Mouse (Mus musculus): ENCODE results near the gene Incenp. TPM values are rescaled to one million over a fixed set of nuclear protein-coding genes. Genes with fewer than 3 reads are reported as not detected.

Gene Incenp
- 6.2 and 15.9 TPM in 2 replicates for total RNA-seq (2014; rRNA removed)
- 12.3 and 19.4 TPM in 2 replicates for polyA plus RNA-seq (2015; fragmentation: Nextera tagmentation; extraction: Ambion mirVana)

DNA sequence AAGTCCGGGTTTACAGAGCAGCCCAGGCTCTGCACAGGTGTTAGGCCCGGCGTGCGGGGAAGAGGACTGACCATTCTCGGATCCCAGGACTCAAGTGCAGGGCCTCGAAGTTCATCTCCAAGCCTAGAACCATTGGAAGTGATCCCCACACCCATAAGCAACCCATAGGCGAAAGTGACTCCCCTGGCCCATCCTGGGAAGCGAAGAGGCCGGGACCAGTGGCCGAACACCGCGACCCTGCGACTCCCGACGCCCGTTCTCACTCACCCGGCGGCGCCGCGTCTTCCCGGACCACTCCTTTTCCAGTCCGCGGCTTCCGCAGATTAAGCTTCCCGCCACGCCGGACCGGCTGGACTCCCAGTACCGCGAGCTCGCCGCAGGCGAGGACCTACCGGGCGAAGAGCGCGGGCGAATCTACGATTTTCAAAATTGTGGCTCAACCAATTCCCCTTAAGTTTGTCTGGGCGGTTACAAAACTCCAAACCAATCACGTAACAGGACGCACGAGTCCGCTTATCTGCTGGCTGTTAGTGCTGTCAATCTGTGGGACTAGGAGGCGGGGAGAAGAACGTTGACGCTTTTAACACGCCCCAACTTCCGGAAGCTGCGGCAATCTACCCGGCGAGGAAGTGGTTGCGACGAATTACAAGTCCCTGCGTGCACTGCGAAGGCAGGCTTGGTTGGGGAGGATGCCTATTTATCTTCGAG, at the start of gene Incenp:
Incenp (minus strand) TSS at position 480 of the 708 bp plus-strand sequence.
- Histone ChIP-seq H3K4me1 (ENCODE audit: insufficient read depth) (0 out of 2 replicates have a peak, but pooled peaks cover 5% of the 10 kb centered on the region), H3K36me3 (ENCODE audit: insufficient read depth) (0 out of 2 replicates have a peak, but pooled peaks cover under 1% of the 10 kb centered on the region), H3K27ac (ENCODE audit: low read depth, low read length) (peak within 1 kb of the TSS; percentile 88), H3K9me3 (ENCODE audit: low read length) (no peaks in the 10 kb centered on the region), H3K4me3 (ENCODE audit: low read depth, low read length) (peak within 1 kb of the TSS; percentile 84), H3K4me2 (ENCODE audit: low read depth) (peak within 1 kb of the TSS; percentile 95), H3K27me3 (ENCODE audit: insufficient read depth, low read length) (no peaks in the 10 kb centered on the region), H3K9ac (peak within 1 kb of the TSS; percentile 59)
- ATAC-seq (peak; percentile 99), DNase-seq (peak; percentile 98)
- no peak for TF ChIP-seq CTCF (IDR thresholded peaks at IDR 0.05; ENCODE audit: low read depth)
- under 1% methylated on average over 58 of the region's 58 CpGs for WGBS

DNA sequence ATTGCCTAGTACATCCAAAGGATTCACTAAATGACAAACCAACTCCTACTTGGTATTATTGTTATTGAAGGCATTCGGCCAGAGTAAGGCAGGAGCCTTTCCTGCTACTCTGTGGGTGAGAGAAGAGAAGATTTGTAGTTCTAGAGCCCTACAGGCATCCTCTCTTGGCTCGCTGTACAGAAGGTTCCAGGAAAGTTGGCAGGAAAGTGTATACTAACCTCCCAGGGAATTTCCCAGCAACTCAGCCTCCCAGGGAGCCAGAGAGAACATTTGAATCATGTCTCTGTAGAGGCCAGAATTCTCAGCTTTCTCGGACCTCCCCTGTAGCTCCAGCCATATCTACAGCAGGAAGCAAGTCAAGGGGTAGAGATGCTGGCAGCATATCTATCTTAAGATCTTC, 47.6 kb upstream of the Incenp start:
- 80% methylated on average over 3 of the region's 3 CpGs for WGBS
- Histone ChIP-seq H3K9me3 (ENCODE audit: low read length) (no peaks in the 10 kb centered on the region), H3K9ac (no peak overlapping the region), H3K27ac (ENCODE audit: low read depth, low read length) (no peak overlapping the region), H3K4me3 (ENCODE audit: low read depth, low read length) (no peak overlapping the region), H3K27me3 (ENCODE audit: insufficient read depth, low read length) (no peaks in the 10 kb centered on the region), H3K4me1 (ENCODE audit: insufficient read depth) (no peaks in the 10 kb centered on the region), H3K4me2 (ENCODE audit: low read depth) (no peak overlapping the region), H3K36me3 (ENCODE audit: insufficient read depth) (no peaks in the 10 kb centered on the region)
- DNase-seq (no peak), ATAC-seq (no peak; the same call in 1 of the 2 replicates)
- no peak for TF ChIP-seq CTCF (IDR thresholded peaks at IDR 0.05; ENCODE audit: low read depth)

DNA sequence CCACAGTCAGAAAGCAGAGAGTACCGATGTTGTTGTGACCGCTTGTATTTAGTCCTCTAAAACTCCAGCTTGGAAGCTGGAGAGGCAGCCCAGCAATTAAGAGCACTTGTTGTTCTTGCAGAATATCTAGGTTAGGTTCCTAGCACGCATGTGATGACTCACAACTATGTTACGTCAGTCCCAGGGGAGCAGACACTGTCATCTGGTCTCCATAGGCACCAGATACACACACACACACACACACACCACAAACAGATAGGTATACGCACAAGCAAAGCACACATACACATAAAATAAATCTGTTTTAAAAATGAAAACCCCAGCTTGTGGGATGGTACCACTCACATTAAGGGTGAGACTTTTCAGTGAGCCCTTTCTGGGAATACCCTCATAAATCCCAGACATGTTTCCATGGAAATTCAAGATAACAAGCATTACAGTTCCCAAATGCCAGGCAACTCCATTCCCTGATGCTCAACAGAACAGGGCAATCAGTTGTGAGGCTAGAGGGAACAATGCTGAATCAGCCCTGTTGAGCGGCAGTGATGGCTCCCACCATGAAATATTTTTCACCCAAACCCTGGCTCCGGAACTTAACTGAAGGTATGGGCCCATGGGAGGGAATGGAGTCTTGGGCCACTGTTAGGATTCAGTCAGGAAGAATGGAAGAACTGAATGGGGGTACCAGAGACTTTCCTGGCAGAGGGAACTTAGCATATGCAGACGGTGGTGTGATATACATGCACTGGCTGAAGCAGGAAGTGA, 46.6 kb upstream of the Incenp start:
- Histone ChIP-seq H3K9ac (no peak overlapping the region), H3K9me3 (ENCODE audit: low read length) (no peaks in the 10 kb centered on the region), H3K4me3 (ENCODE audit: low read depth, low read length) (no peak overlapping the region), H3K27ac (ENCODE audit: low read depth, low read length) (no peak overlapping the region), H3K36me3 (ENCODE audit: insufficient read depth) (no peaks in the 10 kb centered on the region), H3K4me2 (ENCODE audit: low read depth) (no peak overlapping the region), H3K27me3 (ENCODE audit: insufficient read depth, low read length) (no peaks in the 10 kb centered on the region), H3K4me1 (ENCODE audit: insufficient read depth) (no peaks in the 10 kb centered on the region)
- WGBS = 91% methylated on average over 8 of the region's 8 CpGs
- ATAC-seq (no peak), DNase-seq (no peak)
- TF ChIP-seq CTCF (IDR thresholded peaks at IDR 0.05; ENCODE audit: low read depth) = no peak

DNA sequence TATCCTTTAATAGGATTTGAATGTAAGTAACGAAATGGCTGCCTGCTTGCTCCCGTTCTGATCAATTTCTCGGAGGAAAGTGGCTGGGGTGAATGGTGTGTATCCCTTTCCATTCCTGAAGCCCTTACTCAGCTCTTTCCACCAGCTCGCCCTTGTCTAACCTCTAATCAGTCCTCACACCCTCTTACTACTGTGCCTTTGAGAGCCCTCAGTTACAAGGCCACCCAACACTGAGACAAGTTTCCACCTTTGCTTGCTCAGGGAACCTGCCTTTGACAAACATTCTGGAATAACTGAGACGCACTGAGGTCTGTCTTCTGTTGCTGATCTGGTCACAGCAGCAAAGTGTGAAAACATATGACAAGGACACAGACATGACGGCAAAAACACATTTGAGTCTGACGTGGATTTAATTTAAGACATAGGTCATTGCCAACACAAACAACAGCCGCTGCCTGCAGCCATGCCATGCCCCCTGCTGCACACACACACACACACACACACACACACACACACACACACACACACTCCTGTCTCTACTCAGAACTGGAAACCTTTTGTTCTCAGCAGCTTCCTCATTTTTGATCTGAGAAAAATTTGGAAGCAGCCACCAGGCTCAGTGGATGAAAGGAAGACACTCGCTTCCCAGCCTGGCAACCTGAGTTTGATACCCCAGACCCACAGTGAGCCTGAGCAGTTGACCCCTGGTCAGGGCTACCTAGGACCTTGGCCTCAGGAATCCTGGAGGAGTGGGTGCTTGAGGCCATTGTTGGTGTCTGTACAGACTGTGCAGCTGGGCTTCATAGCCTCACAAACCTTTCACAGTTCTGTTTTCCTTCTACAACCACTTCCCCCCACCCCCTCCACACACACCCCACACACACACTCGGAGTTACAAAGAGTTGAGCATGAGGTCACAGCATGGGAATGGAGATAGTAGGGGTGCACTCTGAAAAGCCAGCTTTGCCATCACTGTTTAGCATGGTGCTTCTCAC, 43.5 kb upstream of the Incenp start:
- Histone ChIP-seq H3K36me3 (ENCODE audit: insufficient read depth) (no peaks in the 10 kb centered on the region), H3K9me3 (ENCODE audit: low read length) (no peaks in the 10 kb centered on the region), H3K4me3 (ENCODE audit: low read depth, low read length) (no peak overlapping the region), H3K27ac (ENCODE audit: low read depth, low read length) (no peak overlapping the region), H3K4me1 (ENCODE audit: insufficient read depth) (no peaks in the 10 kb centered on the region), H3K9ac (no peak overlapping the region), H3K4me2 (ENCODE audit: low read depth) (no peak overlapping the region), H3K27me3 (ENCODE audit: insufficient read depth, low read length) (no peaks in the 10 kb centered on the region)
- peak; percentile 36 for ATAC-seq
- DNase-seq = no peak
- no peak for TF ChIP-seq CTCF (IDR thresholded peaks at IDR 0.05; ENCODE audit: low read depth)
- 57% methylated on average over 10 of the region's 10 CpGs for WGBS

DNA sequence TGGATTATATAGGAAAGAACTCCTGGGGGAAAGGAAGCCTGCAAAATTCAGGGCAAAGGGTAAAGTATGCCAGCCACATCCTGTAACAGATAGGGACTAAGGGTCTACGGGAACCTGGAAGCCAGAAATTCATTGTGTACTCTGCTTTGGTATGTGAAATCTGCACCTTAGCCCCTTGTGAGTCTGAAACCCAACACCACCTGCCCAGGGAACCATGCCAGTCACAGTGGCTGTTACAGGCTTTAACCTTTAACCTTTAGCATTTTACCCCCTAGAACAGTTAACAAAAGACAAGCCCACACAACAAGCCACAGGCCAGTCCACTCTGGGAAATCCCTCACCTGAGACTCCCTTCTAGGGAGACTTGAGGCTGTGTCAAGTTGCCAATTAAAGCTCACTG, 42.5 kb upstream of the Incenp start:
- Histone ChIP-seq H3K9me3 (ENCODE audit: low read length) (no peaks in the 10 kb centered on the region), H3K4me1 (ENCODE audit: insufficient read depth) (no peaks in the 10 kb centered on the region), H3K27ac (ENCODE audit: low read depth, low read length) (no peak overlapping the region), H3K27me3 (ENCODE audit: insufficient read depth, low read length) (no peaks in the 10 kb centered on the region), H3K36me3 (ENCODE audit: insufficient read depth) (no peaks in the 10 kb centered on the region), H3K9ac (no peak overlapping the region), H3K4me3 (ENCODE audit: low read depth, low read length) (no peak overlapping the region), H3K4me2 (ENCODE audit: low read depth) (no peak overlapping the region)
- WGBS = 67% methylated on average over 1 of the region's 1 CpGs
- TF ChIP-seq CTCF (IDR thresholded peaks at IDR 0.05; ENCODE audit: low read depth) = no peak
- no peak for ATAC-seq
- no peak for DNase-seq

DNA sequence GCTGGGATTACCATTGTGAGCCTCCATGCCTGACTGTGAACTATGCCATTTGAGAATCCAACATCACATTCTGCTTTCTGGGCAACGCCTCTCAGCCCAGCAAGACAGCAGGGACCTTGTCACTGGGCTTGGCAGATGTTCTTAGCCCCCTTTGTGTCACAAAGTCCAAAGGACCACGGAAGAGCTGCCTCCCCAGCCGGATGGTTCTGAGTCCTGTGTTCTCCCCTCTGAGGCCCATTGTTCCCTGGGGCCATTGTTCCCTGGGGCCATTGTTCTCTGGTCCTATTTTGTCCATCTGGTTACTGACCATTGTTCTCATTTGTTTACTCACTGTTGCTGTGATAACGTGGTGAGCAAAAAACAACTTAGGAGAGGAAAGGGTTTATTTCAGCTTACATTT, 41.6 kb upstream of the Incenp start:
- ATAC-seq = no peak
- no peak for TF ChIP-seq CTCF (IDR thresholded peaks at IDR 0.05; ENCODE audit: low read depth)

More for the DNA sequence above, 41.6 kb upstream of the Incenp start:
- H3K27me3 ChIP-seq (ENCODE audit: insufficient read depth, low read length) = no peaks in the 10 kb centered on the region
- DNase-seq = no peak
- no peaks in the 10 kb centered on the region for H3K4me1 ChIP-seq (ENCODE audit: insufficient read depth)
- H3K4me2 ChIP-seq (ENCODE audit: low read depth) = no peak overlapping the region
- H3K9ac ChIP-seq = no peak overlapping the region
- 7% methylated on average over 4 of the region's 4 CpGs for WGBS
- no peak overlapping the region for H3K27ac ChIP-seq (ENCODE audit: low read depth, low read length)
- no peak overlapping the region for H3K4me3 ChIP-seq (ENCODE audit: low read depth, low read length)
- no peaks in the 10 kb centered on the region for H3K9me3 ChIP-seq (ENCODE audit: low read length)
- H3K36me3 ChIP-seq (ENCODE audit: insufficient read depth) = no peaks in the 10 kb centered on the region
